Mouse (Mus musculus): Measurements from ENCODE around the gene Gm21976.

DNA sequence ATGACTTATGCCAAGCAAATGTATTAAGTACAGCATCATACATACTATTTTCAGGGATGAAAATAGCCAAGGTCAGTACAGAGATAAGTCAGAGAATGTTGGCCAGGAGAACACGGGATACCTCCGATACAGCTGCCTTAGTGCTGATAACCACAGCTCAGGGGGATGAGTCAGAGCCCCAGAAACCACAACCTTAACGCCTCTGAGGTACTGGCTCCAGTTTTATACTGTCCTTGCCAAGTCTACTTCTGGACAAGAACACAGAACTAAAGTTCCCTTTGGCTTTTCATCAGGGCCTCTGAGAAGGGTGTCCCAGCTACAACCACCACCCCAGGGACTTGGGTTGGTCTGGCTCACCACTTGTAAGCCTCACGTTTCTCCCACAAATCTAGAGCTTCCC lies 4.0 kb upstream of the Gm21976 start:
- TF ChIP-seq CTCF (IDR thresholded peaks at IDR 0.05; ENCODE audit: control insufficient read depth, insufficient read depth, low read length) = no peak
- no peak for TF ChIP-seq POLR2A (IDR thresholded peaks at IDR 0.05; ENCODE audit: borderline replicate concordance, control insufficient read depth, low read depth, low read length)

Measured in bone marrow, adult 2 months (tissue).